Mouse (Mus musculus) liver, embryonic 11.5 days (tissue): ENCODE results near the gene Plcg2. TPM values are rescaled to one million over a fixed set of nuclear protein-coding genes. Genes with fewer than 3 reads are reported as not detected.

Source experiments
- ATAC-seq: fragments of 200-750 bp; cut with Nextera tagmentation; replicated peaks from 2 replicates; pipeline ENCODE4 v1.8.0; 2017; ENCODE audit warnings: moderate number of reproducible peaks, mild to moderate bottlenecking, moderate TSS enrichment, moderate library complexity; ENCODE audit not compliant: low FRiP score
- DNase-seq: peaks from one replicate; pipeline ENCODE4 v3.0.0-alpha.2; 2017; ENCODE audit warnings: low spot score
- H3K27ac ChIP-seq: fragments of 300-500 bp; sonication (generic); 2 replicates; pipeline ENCODE4 v1.5.1; 2014; ENCODE audit warnings: mild to moderate bottlenecking, low read depth, low read length, control low read depth
- H3K27me3 ChIP-seq: fragments of 300-500 bp; sonication (generic); replicated peaks from 2 replicates; pipeline ENCODE4 v1.6.1; 2014; ENCODE audit warnings: low read length, mixed read lengths; ENCODE audit not compliant: control insufficient read depth, insufficient read depth
- H3K36me3 ChIP-seq: fragments of 300-500 bp; sonication (generic); 2 replicates; pipeline ENCODE4 v1.6.1; 2014; ENCODE audit warnings: mild to moderate bottlenecking, low read length, moderate library complexity, mixed read lengths; ENCODE audit not compliant: control insufficient read depth, insufficient read depth
- H3K4me1 ChIP-seq: fragments of 300-500 bp; sonication (generic); replicated peaks from 2 replicates; pipeline ENCODE4 v1.6.1; 2014; ENCODE audit warnings: low read length, mixed read lengths; ENCODE audit not compliant: control insufficient read depth, insufficient read depth
- H3K4me2 ChIP-seq: fragments of 300-500 bp; sonication (generic); 2 replicates; pipeline ENCODE4 v1.6.1; 2014; ENCODE audit warnings: mild to moderate bottlenecking, control low read depth, moderate library complexity
- H3K4me3 ChIP-seq: fragments of 300-500 bp; sonication (generic); 2 replicates; pipeline ENCODE4 v1.5.1; 2014; ENCODE audit warnings: low read depth, low read length, control low read depth
- H3K9ac ChIP-seq: fragments of 300-500 bp; sonication (generic); 2 replicates; pipeline ENCODE4 v1.6.1; 2014; ENCODE audit warnings: low read depth, low read length, control low read depth
- H3K9me3 ChIP-seq: fragments of 300-500 bp; sonication (generic); 2 replicates; pipeline ENCODE4 v1.6.1; 2016; ENCODE audit warnings: low read length, inconsistent platforms, mixed read lengths; ENCODE audit not compliant: control insufficient read depth
- WGBS: fragments of 180-500 bp; shearing (Covaris S2); extraction: QIAGEN DNeasy Blood & Tissue Kit; methylation state at CpG from one replicate; pipeline ENCODE4 v1.1.7; 2014; 5-methylcytosine and 5-hydroxymethylcytosine counted together
- polyA plus RNA-seq: library from polyadenylated mRNA; unstranded; fragments of >200 nt; fragmentation: Nextera tagmentation; extraction: Ambion mirVana; gene quantifications from 2 replicates; pipeline ENCODE4 v1.2.1, GENCODE M21; 2014

Gene Plcg2
- polyA plus RNA-seq, 1 experiment from 2014 or later: 14.8 TPM

GRCm38 (mm10) chr8:117639631-117640030 is 141.5 kb downstream of the Plcg2 start:
- H3K27me3 ChIP-seq: no peaks in the 10 kb centered on the region
- no peaks in the 10 kb centered on the region for H3K4me1 ChIP-seq
- H3K9me3 ChIP-seq: no peaks in the 10 kb centered on the region
- H3K4me2 ChIP-seq: no peak overlapping the region
- no peak for ATAC-seq
- H3K36me3 ChIP-seq: no peaks in the 10 kb centered on the region
- H3K27ac ChIP-seq: no peak overlapping the region
- no peak overlapping the region for H3K9ac ChIP-seq
- H3K4me3 ChIP-seq: no peak overlapping the region
- WGBS: 81% methylated on average over 9 of the region's 9 CpGs
- no peak for DNase-seq

- H3K4me2 ChIP-seq: no peak overlapping the region
- ATAC-seq (no peak), DNase-seq (no peak)
- no peaks in the 10 kb centered on the region for H3K4me1 ChIP-seq
- H3K9me3 ChIP-seq: no peaks in the 10 kb centered on the region; the same call in 1 of the 2 replicates
- no peak overlapping the region for H3K9ac ChIP-seq
- no peak overlapping the region for H3K4me3 ChIP-seq
- 59% methylated on average over 5 of the region's 5 CpGs for WGBS
- H3K36me3 ChIP-seq: no peaks in the 10 kb centered on the region
- H3K27me3 ChIP-seq: no peaks in the 10 kb centered on the region
- no peak overlapping the region for H3K27ac ChIP-seq
Observed at GRCm38 (mm10) chr8:117645486-117645885, 147.4 kb downstream of the Plcg2 start.

- 43% methylated on average over 2 of the region's 2 CpGs for WGBS
- Histone ChIP-seq H3K27me3 (no peaks in the 10 kb centered on the region), H3K4me3 (no peak overlapping the region), H3K4me1 (no peaks in the 10 kb centered on the region), H3K4me2 (no peak overlapping the region), H3K9me3 (no peaks in the 10 kb centered on the region; the same call in 1 of the 2 replicates), H3K27ac (no peak overlapping the region), H3K36me3 (no peaks in the 10 kb centered on the region), H3K9ac (no peak overlapping the region)
- DNase-seq: no peak
- ATAC-seq: no peak
Observed at GRCm38 (mm10) chr8:117646020-117646419, 147.9 kb downstream of the Plcg2 start.

GRCm38 (mm10) chr8:117646440-117646839 is 148.3 kb downstream of the Plcg2 start:
- H3K9ac ChIP-seq: no peak overlapping the region
- no peak overlapping the region for H3K4me2 ChIP-seq
- WGBS: 68% methylated on average over 5 of the region's 5 CpGs
- H3K27me3 ChIP-seq: no peaks in the 10 kb centered on the region
- H3K27ac ChIP-seq: no peak overlapping the region
- H3K36me3 ChIP-seq: no peaks in the 10 kb centered on the region
- H3K9me3 ChIP-seq: no peaks in the 10 kb centered on the region; the same call in 1 of the 2 replicates
- DNase-seq (no peak), ATAC-seq (no peak)
- H3K4me1 ChIP-seq: no peaks in the 10 kb centered on the region
- H3K4me3 ChIP-seq: no peak overlapping the region

GRCm38 (mm10) chr8:117652318-117652717 is 154.2 kb downstream of the Plcg2 start:
- no peak for ATAC-seq
- no peaks in the 10 kb centered on the region; the same call in 1 of the 2 replicates for H3K9me3 ChIP-seq
- H3K4me1 ChIP-seq: no peaks in the 10 kb centered on the region
- H3K36me3 ChIP-seq: no peaks in the 10 kb centered on the region
- DNase-seq: no peak
- H3K4me2 ChIP-seq: no peak overlapping the region
- H3K4me3 ChIP-seq: no peak overlapping the region
- H3K27ac ChIP-seq: no peak overlapping the region
- 92% methylated on average over 1 of the region's 1 CpGs for WGBS
- H3K27me3 ChIP-seq: no peaks in the 10 kb centered on the region
- H3K9ac ChIP-seq: no peak overlapping the region

GRCm38 (mm10) chr8:117658990-117659389 is 160.9 kb downstream of the Plcg2 start:
- no peaks in the 10 kb centered on the region for H3K36me3 ChIP-seq
- no peak overlapping the region for H3K9ac ChIP-seq
- H3K4me3 ChIP-seq: no peak overlapping the region
- WGBS: 60% methylated on average over 7 of the region's 7 CpGs
- no peak overlapping the region for H3K27ac ChIP-seq
- H3K9me3 ChIP-seq: no peaks in the 10 kb centered on the region
- ATAC-seq (no peak), DNase-seq (no peak)
- no peaks in the 10 kb centered on the region for H3K4me1 ChIP-seq
- no peaks in the 10 kb centered on the region for H3K27me3 ChIP-seq
- no peak overlapping the region for H3K4me2 ChIP-seq

GRCm38 (mm10) chr8:117660358-117661031 is 162.4 kb downstream of the Plcg2 start:
- no peak overlapping the region for H3K9ac ChIP-seq
- H3K36me3 ChIP-seq: no peaks in the 10 kb centered on the region
- no peak overlapping the region for H3K4me3 ChIP-seq
- H3K27ac ChIP-seq: no peak overlapping the region
- no peaks in the 10 kb centered on the region for H3K4me1 ChIP-seq
- ATAC-seq (no peak), DNase-seq (no peak)
- 63% methylated on average over 11 of the region's 11 CpGs for WGBS
- no peaks in the 10 kb centered on the region for H3K9me3 ChIP-seq
- H3K4me2 ChIP-seq: no peak overlapping the region
- no peaks in the 10 kb centered on the region for H3K27me3 ChIP-seq

GRCm38 (mm10) chr8:117667349-117668124 is 169.4 kb downstream of the Plcg2 start:
- WGBS: 66% methylated on average over 13 of the region's 13 CpGs
- no peaks in the 10 kb centered on the region for H3K9me3 ChIP-seq

GRCm38 (mm10) chr8:117670461-117670860 is 172.4 kb downstream of the Plcg2 start:
- ATAC-seq (no peak), DNase-seq (no peak)
- H3K9me3 ChIP-seq: no peaks in the 10 kb centered on the region
- WGBS: 30% methylated on average over 11 of the region's 11 CpGs
- no peak overlapping the region for H3K4me2 ChIP-seq
- no peaks in the 10 kb centered on the region for H3K27me3 ChIP-seq
- no peaks in the 10 kb centered on the region for H3K4me1 ChIP-seq
- H3K9ac ChIP-seq: no peak overlapping the region
- H3K36me3 ChIP-seq: no peaks in the 10 kb centered on the region
- no peak overlapping the region for H3K4me3 ChIP-seq
- H3K27ac ChIP-seq: no peak overlapping the region

More at GRCm38 (mm10) chr8:117667349-117668124, 169.4 kb downstream of the Plcg2 start:
- H3K27ac ChIP-seq: no peak overlapping the region
- no peak for ATAC-seq
- H3K4me3 ChIP-seq: no peak overlapping the region
- no peak overlapping the region for H3K9ac ChIP-seq
- H3K36me3 ChIP-seq: no peaks in the 10 kb centered on the region
- H3K4me2 ChIP-seq: no peak overlapping the region
- no peaks in the 10 kb centered on the region for H3K4me1 ChIP-seq
- no peak for DNase-seq
- H3K27me3 ChIP-seq: no peaks in the 10 kb centered on the region
